Mouse (Mus musculus): ENCODE data around the gene Syne1.

The Syne1 gene

GRCm38 (mm10) chr10:4977374-4977773 lies 573.9 kb downstream of the Syne1 start:
- DNase-seq (ENCODE audit: low read depth, low spot score) = no peak

GRCm38 (mm10) chr10:4976557-4976956 lies 574.7 kb downstream of the Syne1 start:
- DNase-seq (ENCODE audit: low read depth, low spot score) = peak; percentile 18

- no peak for DNase-seq (ENCODE audit: low read depth, low spot score)
These were observed 577.0 kb downstream of the Syne1 start for GRCm38 (mm10) chr10:4974246-4974645.

- DNase-seq (ENCODE audit: low read depth, low spot score) = no peak
These were observed 579.3 kb downstream of the Syne1 start for GRCm38 (mm10) chr10:4972026-4972425.

- DNase-seq (ENCODE audit: low read depth, low spot score) = no peak
These were observed 579.7 kb downstream of the Syne1 start for GRCm38 (mm10) chr10:4971586-4971985.

- DNase-seq (ENCODE audit: low read depth, low spot score) = no peak
These were observed 580.1 kb downstream of the Syne1 start for GRCm38 (mm10) chr10:4971156-4971555.

Measured in telencephalon, adult 2 months (tissue).